Mouse (Mus musculus) kidney, adult 2 months (tissue): ENCODE measurements at regions not wholly inside any gene's neighbourhood (a gene's known extent, or its start where the extent isn't known, plus 50 kb on each side); places are given as distances from the start of the nearest gene placed in this dataset.
A peak's percentile ranks its signal among the peaks of the same experiment; 100 is the strongest.

Experiments
- DNase-seq: peaks from one replicate; pipeline ENCODE4 v3.0.0; 2021
- H3K27ac ChIP-seq: fragments of 200-500 bp; 2 replicates; pipeline ENCODE4 v1.5.1; 2012; ENCODE audit warnings: low read depth, low read length, control low read depth, inconsistent platforms; ENCODE audit not compliant: insufficient read depth
- H3K27me3 ChIP-seq: fragments of 200-500 bp; replicated peaks from 2 replicates; pipeline ENCODE4 v1.6.1; 2012; ENCODE audit warnings: mild to moderate bottlenecking, moderate library complexity, low read length, inconsistent platforms; ENCODE audit not compliant: control insufficient read depth, insufficient read depth
- H3K36me3 ChIP-seq: fragments of 200-500 bp; 2 replicates; pipeline ENCODE4 v1.6.1; 2012; ENCODE audit warnings: mild to moderate bottlenecking, moderate library complexity, low read length, inconsistent platforms; ENCODE audit not compliant: control insufficient read depth, insufficient read depth
- H3K4me1 ChIP-seq: fragments of 200-500 bp; 2 replicates; pipeline ENCODE4 v1.6.1; 2011; ENCODE audit warnings: low read length; ENCODE audit not compliant: control insufficient read depth, insufficient read depth
- H3K4me3 ChIP-seq: fragments of 200-500 bp; 2 replicates; pipeline ENCODE4 v1.5.1; 2011; ENCODE audit warnings: mild to moderate bottlenecking, low read depth, low read length, control low read depth; ENCODE audit not compliant: insufficient read depth
- CTCF ChIP-seq: fragments of 200-500 bp; conservative IDR thresholded peaks from 2 replicates; pipeline ENCODE4 v1.5.1; 2011; ENCODE audit warnings: low read depth, mild to moderate bottlenecking, control low read depth, low read length, moderate library complexity, mixed read lengths; ENCODE audit not compliant: insufficient read depth, insufficient read length
- POLR2A ChIP-seq: fragments of 200-500 bp; IDR thresholded peaks from one replicate; pipeline ENCODE4 v1.6.1; 2011; ENCODE audit warnings: low read depth, low read length, control low read depth
- WGBS: fragments of 180-500 bp; shearing (Covaris S2); methylation state at CpG from one replicate; pipeline ENCODE4 v1.1.7; 2018; 5-methylcytosine and 5-hydroxymethylcytosine counted together

GRCm38 (mm10) chr13:7306995-7307394 is 658.4 kb upstream of the Pfkp start:
- Histone ChIP-seq H3K27me3 (no peaks in the 10 kb centered on the region), H3K27ac (no peak overlapping the region), H3K4me1 (no peaks in the 10 kb centered on the region), H3K36me3 (no peaks in the 10 kb centered on the region), H3K4me3 (no peak overlapping the region)
- WGBS, result 38% methylated on average over 1 of the region's 1 CpGs
- peak; percentile 41 for DNase-seq
- no peak for TF ChIP-seq CTCF

DNA sequence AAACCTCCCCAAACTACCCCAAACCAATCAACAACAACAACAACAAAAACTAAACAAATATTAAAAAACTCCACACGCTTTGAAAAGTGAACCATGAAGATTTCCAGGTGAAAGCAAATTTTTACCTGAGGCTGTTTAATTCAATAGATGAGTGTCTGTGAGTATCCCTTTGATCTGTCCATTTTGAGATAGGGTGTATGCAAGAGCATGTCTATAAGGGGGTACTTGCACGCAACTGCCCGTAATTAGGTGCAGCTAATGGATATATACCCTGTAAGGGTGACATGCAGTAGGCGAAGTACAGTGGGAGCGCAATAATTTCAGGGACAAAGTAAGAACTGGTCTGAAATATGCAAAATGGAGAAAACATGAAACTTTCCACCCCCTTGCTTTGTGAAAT is 658.8 kb upstream of the Pfkp start:
- Histone ChIP-seq H3K4me1 (no peaks in the 10 kb centered on the region), H3K27ac (no peak overlapping the region), H3K4me3 (no peak overlapping the region), H3K36me3 (no peaks in the 10 kb centered on the region), H3K27me3 (no peaks in the 10 kb centered on the region)
- DNase-seq, result no peak
- no peak for TF ChIP-seq CTCF
- no peak for TF ChIP-seq POLR2A
- WGBS, result 94% methylated on average over 5 of the region's 5 CpGs

- peak; percentile 47 for DNase-seq
- H3K27me3 ChIP-seq, result no peaks in the 10 kb centered on the region
- TF ChIP-seq POLR2A (no peak), CTCF (no peak)
- 54% methylated on average over 1 of the region's 1 CpGs for WGBS
- H3K4me3 ChIP-seq, result no peak overlapping the region
- no peaks in the 10 kb centered on the region for H3K4me1 ChIP-seq
- no peaks in the 10 kb centered on the region for H3K36me3 ChIP-seq
- no peak overlapping the region for H3K27ac ChIP-seq
These were observed 664.9 kb upstream of the Pfkp start for GRCm38 (mm10) chr13:7313474-7313873.

DNA sequence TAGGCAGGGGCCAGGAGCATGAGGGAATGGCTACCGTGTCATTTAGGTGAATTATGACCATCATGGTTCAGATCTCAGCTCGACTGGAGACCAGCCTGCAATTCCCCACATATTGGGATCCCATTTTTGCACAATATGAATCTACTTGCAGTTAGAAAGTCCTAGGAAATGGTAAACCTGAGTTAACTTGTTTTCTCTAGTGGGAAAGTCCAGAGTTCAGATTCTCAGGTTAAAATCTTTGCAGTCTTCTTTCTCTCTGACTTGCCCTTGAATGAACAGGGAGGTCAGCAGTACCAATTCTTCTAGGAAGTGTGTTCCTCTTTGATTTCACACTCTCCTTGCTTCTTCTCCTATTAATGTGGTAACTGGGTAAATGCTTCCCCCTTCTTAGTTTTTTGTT is 681.6 kb upstream of the Pfkp start:
- TF ChIP-seq POLR2A (no peak), CTCF (no peak)
- H3K27me3 ChIP-seq, result no peaks in the 10 kb centered on the region
- H3K27ac ChIP-seq, result peak overlapping the region; percentile 99
- H3K36me3 ChIP-seq, result no peaks in the 10 kb centered on the region
- WGBS, result 41% methylated on average over 2 of the region's 2 CpGs
- 0 out of 2 replicates have a peak, but pooled peaks cover 5% of the 10 kb centered on the region for H3K4me1 ChIP-seq
- H3K4me3 ChIP-seq, result no peak overlapping the region
- DNase-seq, result peak; percentile 70

GRCm38 (mm10) chr13:7345760-7346159 is 697.2 kb upstream of the Pfkp start:
- Histone ChIP-seq H3K4me1 (no peaks in the 10 kb centered on the region), H3K4me3 (no peak overlapping the region), H3K27me3 (no peaks in the 10 kb centered on the region), H3K36me3 (no peaks in the 10 kb centered on the region), H3K27ac (no peak overlapping the region)
- peak; percentile 83 for DNase-seq
- no peak for TF ChIP-seq POLR2A
- TF ChIP-seq CTCF, result no peak
- WGBS, result 17% methylated on average over 1 of the region's 1 CpGs

DNA sequence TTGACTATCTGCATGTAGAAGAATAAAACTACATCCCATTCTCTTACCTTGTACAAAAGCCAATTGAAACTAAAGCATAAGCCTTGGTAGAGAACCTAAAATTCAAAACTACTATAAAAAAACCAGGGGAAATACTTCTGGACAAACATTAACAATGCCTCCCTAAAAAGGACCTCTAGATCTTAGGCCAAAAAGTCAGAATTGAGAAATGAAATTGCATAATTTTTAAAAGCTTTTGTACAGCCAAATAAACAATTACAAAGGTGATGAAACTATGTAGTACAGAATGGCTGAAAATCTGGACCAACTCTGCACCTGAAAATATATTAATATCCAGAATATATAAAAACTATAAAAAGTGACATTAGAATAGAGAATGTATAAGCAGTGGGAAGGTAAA is 699.9 kb upstream of the Pfkp start:
- H3K27me3 ChIP-seq, result no peaks in the 10 kb centered on the region
- H3K4me1 ChIP-seq, result no peaks in the 10 kb centered on the region
- H3K36me3 ChIP-seq, result no peaks in the 10 kb centered on the region
- no peak overlapping the region for H3K27ac ChIP-seq
- H3K4me3 ChIP-seq, result no peak overlapping the region
- TF ChIP-seq CTCF (no peak), POLR2A (no peak)
- DNase-seq, result no peak

DNA sequence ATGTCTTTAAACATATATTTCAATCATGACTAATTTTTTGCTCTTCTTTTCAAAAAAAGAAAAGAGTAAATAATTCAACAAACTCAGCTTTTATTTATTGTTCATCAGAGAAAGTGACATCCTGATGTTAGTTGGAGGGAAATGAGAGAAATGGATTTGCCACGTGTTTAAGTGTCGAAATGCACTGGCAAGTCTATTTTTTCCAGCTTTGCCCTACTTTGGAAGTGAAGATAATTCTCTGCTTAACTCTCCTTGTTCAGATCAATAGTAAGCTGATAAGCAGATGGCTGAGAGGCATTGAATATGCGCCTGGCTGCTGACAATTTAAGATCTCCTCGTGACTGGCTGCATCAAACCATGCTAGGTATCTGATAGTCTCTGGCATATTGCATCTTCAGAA is 704.4 kb upstream of the Pfkp start:
- Histone ChIP-seq H3K27ac (no peak overlapping the region), H3K27me3 (no peaks in the 10 kb centered on the region), H3K36me3 (no peaks in the 10 kb centered on the region), H3K4me3 (no peak overlapping the region), H3K4me1 (no peaks in the 10 kb centered on the region)
- whole genome bisulfite sequencing, result 87% methylated on average over 4 of the region's 4 CpGs
- DNase-seq, result no peak
- no peak for TF ChIP-seq POLR2A
- no peak for TF ChIP-seq CTCF

DNA sequence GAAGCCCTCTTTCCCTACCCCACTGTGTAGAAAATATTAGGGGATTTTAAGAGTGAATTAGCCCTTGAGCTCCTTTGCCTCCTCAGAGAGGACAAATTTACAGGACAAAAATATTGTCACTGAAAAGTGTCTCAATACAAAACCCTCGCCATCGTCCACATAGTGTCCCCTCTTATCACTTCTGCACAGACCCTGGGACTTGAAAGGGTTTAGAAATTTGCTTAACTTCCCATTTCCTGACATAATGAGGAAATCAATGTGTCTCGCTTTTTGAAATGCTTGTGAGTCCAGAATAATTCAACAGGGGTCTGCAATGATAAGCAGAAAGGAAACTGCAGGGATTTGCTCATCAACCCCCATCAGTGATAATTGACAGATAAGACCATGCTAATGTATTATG is 708.5 kb upstream of the Pfkp start:
- 71% methylated on average over 3 of the region's 3 CpGs for WGBS
- no peak for DNase-seq
- H3K4me3 ChIP-seq, result no peak overlapping the region
- no peaks in the 10 kb centered on the region for H3K27me3 ChIP-seq
- no peak overlapping the region for H3K27ac ChIP-seq
- no peak for TF ChIP-seq CTCF
- no peak for TF ChIP-seq POLR2A
- no peaks in the 10 kb centered on the region for H3K4me1 ChIP-seq
- H3K36me3 ChIP-seq, result no peaks in the 10 kb centered on the region

GRCm38 (mm10) chr13:7373559-7373958 is 725.0 kb upstream of the Pfkp start:
- Histone ChIP-seq H3K36me3 (no peaks in the 10 kb centered on the region), H3K4me1 (no peaks in the 10 kb centered on the region), H3K4me3 (no peak overlapping the region), H3K27me3 (no peaks in the 10 kb centered on the region), H3K27ac (no peak overlapping the region)
- no peak for DNase-seq
- 48% methylated on average over 8 of the region's 8 CpGs for WGBS
- no peak for TF ChIP-seq CTCF
- TF ChIP-seq POLR2A, result no peak
